Comparison of ENCODE assay signal across 8 mouse cellular contexts in genomic region chr8:61225581-61226395, GRCm38 (mm10). TPM values are rescaled to one million over a fixed set of nuclear protein-coding genes. Genes with fewer than 3 reads are reported as not detected.
A peak's percentile ranks its signal among the peaks of the same experiment; 100 is the strongest.
DNase-seq lines count a peak whose midpoint lies in the region; ATAC-seq lines count a peak whose summit lies in the region.

No protein-coding gene starts in this region.

- no peaks in the 10 kb centered on the region for H3K27me3 ChIP-seq in lung, embryonic 16.5 days (ENCODE audit: control insufficient read depth, insufficient read depth, low read depth, low read length)
- 0 out of 2 replicates have a peak, but pooled peaks cover 5% of the 10 kb centered on the region for H3K27me3 ChIP-seq in limb, embryonic 10.5 days (ENCODE audit: low read depth, poor library complexity, severe bottlenecking)
- no peaks in the 10 kb centered on the region for H3K27me3 ChIP-seq in neural tube, embryonic 14.5 days (ENCODE audit: control insufficient read depth, insufficient read depth, low read length)

- peak overlapping the region; percentile 69 for H3K4me2 ChIP-seq in lung, embryonic 16.5 days (ENCODE audit: low read depth, low read length)
- H3K4me2 ChIP-seq in neural tube, embryonic 14.5 days (ENCODE audit: low read depth, low read length), result peak overlapping the region; percentile 88

- peak overlapping the region; percentile 87 for H3K9ac ChIP-seq in lung, embryonic 16.5 days (ENCODE audit: low read length)
- H3K9ac ChIP-seq in neural tube, embryonic 14.5 days (replicated peaks; ENCODE audit: low read depth, low read length), result peak overlapping the region; percentile 56

- H3K9me3 ChIP-seq in lung, embryonic 16.5 days (ENCODE audit: control insufficient read depth, low read length), result no peaks in the 10 kb centered on the region
- no peaks in the 10 kb centered on the region for H3K9me3 ChIP-seq in limb, embryonic 10.5 days (replicated peaks)
- H3K9me3 ChIP-seq in neural tube, embryonic 14.5 days (ENCODE audit: control insufficient read depth, low read length), result no peaks in the 10 kb centered on the region

- H3K4me3 ChIP-seq in lung, embryonic 16.5 days (ENCODE audit: low read length), result peak overlapping the region; percentile 77
- H3K4me3 ChIP-seq in limb, embryonic 10.5 days, result peak overlapping the region; percentile 88
- H3K4me3 ChIP-seq in neural tube, embryonic 14.5 days (ENCODE audit: low read depth, low read length), result peak overlapping the region; percentile 83

- peaks cover 39% of the 10 kb centered on the region for H3K4me1 ChIP-seq in lung, embryonic 16.5 days (replicated peaks; ENCODE audit: control insufficient read depth, insufficient read depth, low read length)
- peaks cover 23% of the 10 kb centered on the region for H3K4me1 ChIP-seq in limb, embryonic 10.5 days
- peaks cover 35% of the 10 kb centered on the region for H3K4me1 ChIP-seq in neural tube, embryonic 14.5 days (ENCODE audit: control insufficient read depth, insufficient read depth, low read length)

- intact Hi-C loops in heart, postnatal 36 days (cut with DNase I), result loop anchor here (2.0 to 10.0 kb wide), 2 partner anchors 91 to 241 kb away; partner anchors contain the start of gene Clcn3

- DNase-seq in lung, postnatal 14 days, result no peak
- peak; percentile 5 to 13 for DNase-seq in heart, postnatal 36 days
- DNase-seq in limb, embryonic 10.5 days (ENCODE audit: low spot score), result no peak
- no peak for DNase-seq in gastrocnemius, adult 18-20 months (ENCODE audit: low spot score)
- no peak for DNase-seq in cerebellum, adult 11 months
- DNase-seq in left cerebral cortex, adult 8-10 months (ENCODE audit: low spot score in 2 of 2), result no peak

- no peaks in the 10 kb centered on the region; the same call in 1 of the 2 replicates for H3K36me3 ChIP-seq in lung, embryonic 16.5 days (ENCODE audit: control insufficient read depth, insufficient read depth, low read length)
- H3K36me3 ChIP-seq in limb, embryonic 10.5 days, result 0 out of 2 replicates have a peak, but pooled peaks cover 3% of the 10 kb centered on the region
- no peaks in the 10 kb centered on the region for H3K36me3 ChIP-seq in neural tube, embryonic 14.5 days (ENCODE audit: control insufficient read depth, insufficient read depth, low read length)

- no peak for ATAC-seq in lung, embryonic 16.5 days (ENCODE audit: low read depth)
- ATAC-seq in neural tube, embryonic 14.5 days (ENCODE audit: low read depth), result no peak

- WGBS in lung, embryonic 16.5 days, result 11% methylated on average over 20 of the region's 20 CpGs
- 57% methylated on average over 20 of the region's 20 CpGs for WGBS in limb, embryonic 10.5 days
- WGBS in neural tube, embryonic 14.5 days, result 31% methylated on average over 20 of the region's 20 CpGs

- peak overlapping the region; percentile 34 for H3K27ac ChIP-seq in lung, embryonic 16.5 days (ENCODE audit: low read length)
- no peak overlapping the region for H3K27ac ChIP-seq in limb, embryonic 10.5 days
- no peak overlapping the region for H3K27ac ChIP-seq in neural tube, embryonic 14.5 days (ENCODE audit: low read depth, low read length)

RNA-seq across cellular contexts. Expression of gene Sh3rf1, which starts 2.1 kb away (rescaled TPM):
- 17.8 and 18.7 TPM in 2 replicates for polyA plus RNA-seq in lung, embryonic 16.5 days (2015; fragmentation: Nextera tagmentation; extraction: Ambion mirVana)
- total RNA-seq in heart, postnatal 36 days (2021), result 1 to 10 TPM; 5.7 to 6.5 TPM
- 7.7 and 7.8 TPM in 2 replicates for polyA plus RNA-seq in limb, embryonic 10.5 days (2016; fragmentation: Nextera tagmentation; extraction: Ambion mirVana)
- polyA plus RNA-seq in neural tube, embryonic 14.5 days (2014; fragmentation: Nextera tagmentation; extraction: Ambion mirVana), result 24.0 and 25.5 TPM in 2 replicates
- 1 to 10 TPM; 1.0 to 2.8 TPM for total RNA-seq in gastrocnemius, adult 18-20 months (2021)
- 10 to 100 TPM; 31.6 to 39.2 (median 33.9) TPM for total RNA-seq in left cerebral cortex, adult 8-10 months (2022)

Comparison
In these comparisons a context has a peak if more than half of its experiments do, and no peak if none do; other contexts are left out.
1. DNase-seq: peak in heart, postnatal 36 days (2 of 2); none in lung, postnatal 14 days (single experiment), limb, embryonic 10.5 days (single experiment), gastrocnemius, adult 18-20 months (single experiment), cerebellum, adult 11 months (single experiment) and left cerebral cortex, adult 8-10 months (0 of 2).
2. RNA of gene Sh3rf1, which starts 2.1 kb away (total RNA-seq): 31.6 to 39.2 TPM in left cerebral cortex, adult 8-10 months; 5.7 to 6.5 TPM in heart, postnatal 36 days and 1.0 to 2.8 TPM in gastrocnemius, adult 18-20 months; every median in the first group is over 4 times any median in the second.
3. Peak in every context shown above with its lines, with median percentiles within 50 percentile points of each other: H3K4me3 ChIP-seq.